Mouse (Mus musculus) ES-Bruce4 (cell line): ENCODE results near the gene Marveld2. TPM values are rescaled to one million over a fixed set of nuclear protein-coding genes. Genes with fewer than 3 reads are reported as not detected.

ENCODE experiments used
- H3K27ac ChIP-seq: 2 replicates; pipeline ENCODE4 v1.5.1; 2012; ENCODE audit warnings: low read length, inconsistent platforms; ENCODE audit not compliant: insufficient read depth
- H3K27me3 ChIP-seq: 2 replicates; pipeline ENCODE4 v1.6.1; 2012; ENCODE audit warnings: mild to moderate bottlenecking, low read length, inconsistent platforms; ENCODE audit not compliant: control insufficient read depth, poor library complexity, insufficient read depth, severe bottlenecking
- H3K36me3 ChIP-seq: 2 replicates; pipeline ENCODE4 v1.6.1; 2012; ENCODE audit warnings: inconsistent platforms, mild to moderate bottlenecking, low read length, moderate library complexity; ENCODE audit not compliant: control insufficient read depth, poor library complexity, insufficient read depth, severe bottlenecking
- H3K4me1 ChIP-seq: one replicate; pipeline ENCODE4 v1.8.1; 2011; ENCODE audit warnings: low read length; ENCODE audit not compliant: control insufficient read depth, insufficient read depth
- H3K4me3 ChIP-seq: 2 replicates; pipeline ENCODE4 v1.5.1; 2011; ENCODE audit warnings: low read depth, mild to moderate bottlenecking, low read length
- H3K9ac ChIP-seq: 2 replicates; pipeline ENCODE4 v1.6.1; 2012; ENCODE audit warnings: low read depth, mild to moderate bottlenecking, inconsistent platforms; ENCODE audit not compliant: poor library complexity, severe bottlenecking
- H3K9me3 ChIP-seq: replicated peaks from 2 replicates; pipeline ENCODE4 v1.6.1; 2012; ENCODE audit warnings: mild to moderate bottlenecking, low read length, inconsistent platforms; ENCODE audit not compliant: control insufficient read depth, poor library complexity, insufficient read depth, severe bottlenecking
- CTCF ChIP-seq: IDR thresholded peaks from one replicate; pipeline ENCODE4 v1.8.1; 2011; ENCODE audit warnings: low read depth, low read length
- EP300 ChIP-seq: IDR thresholded peaks from 2 replicates; pipeline ENCODE4 v1.6.1; 2011; ENCODE audit warnings: low read depth, low read length; ENCODE audit not compliant: insufficient read depth
- POLR2A ChIP-seq: IDR thresholded peaks from one replicate; pipeline ENCODE4 v1.8.1; 2011; ENCODE audit warnings: low read length; ENCODE audit not compliant: insufficient read depth
- polyA plus RNA-seq: library from polyadenylated mRNA; stranded (reverse); fragments of >200 nt; gene quantifications from 2 replicates; pipeline ENCODE4 v1.2.4, GENCODE M21; 2011; ENCODE audit warnings: low read depth; ENCODE audit not compliant: missing spikeins, insufficient read depth, insufficient read length

The Marveld2 gene
- polyA plus RNA-seq, 1 experiment = 14.2 TPM

- Histone ChIP-seq H3K4me3 (peak overlapping the region; percentile 4; the same call in 1 of the 2 replicates), H3K27me3 (no peaks in the 10 kb centered on the region), H3K36me3 (no peaks in the 10 kb centered on the region), H3K9ac (peak overlapping the region; percentile 37), H3K4me1 (no peaks in the 10 kb centered on the region), H3K9me3 (no peaks in the 10 kb centered on the region), H3K27ac (peak overlapping the region; percentile 41)
- TF ChIP-seq POLR2A = no peak
- no peak for TF ChIP-seq EP300
- TF ChIP-seq CTCF = no peak
These were observed 22.6 kb downstream of the Marveld2 start for GRCm38 (mm10) chr13:100594041-100594792.

- Histone ChIP-seq H3K27me3 (no peaks in the 10 kb centered on the region), H3K9me3 (no peaks in the 10 kb centered on the region), H3K36me3 (no peaks in the 10 kb centered on the region), H3K4me1 (no peaks in the 10 kb centered on the region), H3K4me3 (peak overlapping the region; percentile 5; the same call in 1 of the 2 replicates), H3K27ac (no peak overlapping the region), H3K9ac (peak overlapping the region; percentile 3; the same call in 1 of the 2 replicates)
- TF ChIP-seq POLR2A = no peak
- no peak for TF ChIP-seq EP300
- no peak for TF ChIP-seq CTCF
These were observed 28.1 kb downstream of the Marveld2 start for GRCm38 (mm10) chr13:100588646-100589045.

- no peaks in the 10 kb centered on the region for H3K36me3 ChIP-seq
- H3K4me3 ChIP-seq = no peak overlapping the region
- TF ChIP-seq POLR2A (no peak), CTCF (no peak), EP300 (no peak)
- H3K27me3 ChIP-seq = no peaks in the 10 kb centered on the region
- H3K9ac ChIP-seq = no peak overlapping the region
- no peaks in the 10 kb centered on the region for H3K9me3 ChIP-seq
- H3K4me1 ChIP-seq = no peaks in the 10 kb centered on the region
- H3K27ac ChIP-seq = no peak overlapping the region
These were observed 34.6 kb downstream of the Marveld2 start for GRCm38 (mm10) chr13:100582144-100582543.

GRCm38 (mm10) chr13:100581701-100582100 lies 35.1 kb downstream of the Marveld2 start:
- TF ChIP-seq CTCF (no peak), EP300 (no peak), POLR2A (no peak)
- Histone ChIP-seq H3K9me3 (no peaks in the 10 kb centered on the region), H3K27me3 (no peaks in the 10 kb centered on the region), H3K4me3 (no peak overlapping the region), H3K36me3 (no peaks in the 10 kb centered on the region), H3K9ac (no peak overlapping the region), H3K4me1 (no peaks in the 10 kb centered on the region), H3K27ac (no peak overlapping the region)

GRCm38 (mm10) chr13:100579951-100580350 lies 36.8 kb downstream of the Marveld2 start:
- Histone ChIP-seq H3K9ac (no peak overlapping the region), H3K36me3 (no peaks in the 10 kb centered on the region), H3K27me3 (no peaks in the 10 kb centered on the region), H3K9me3 (no peaks in the 10 kb centered on the region), H3K27ac (no peak overlapping the region), H3K4me1 (no peaks in the 10 kb centered on the region), H3K4me3 (no peak overlapping the region)
- peak; percentile 13 for TF ChIP-seq CTCF
- TF ChIP-seq POLR2A = no peak

GRCm38 (mm10) chr13:100579220-100579619 lies 37.6 kb downstream of the Marveld2 start:
- Histone ChIP-seq H3K9ac (no peak overlapping the region), H3K27ac (no peak overlapping the region), H3K4me1 (no peaks in the 10 kb centered on the region), H3K27me3 (no peaks in the 10 kb centered on the region), H3K4me3 (no peak overlapping the region), H3K36me3 (no peaks in the 10 kb centered on the region), H3K9me3 (no peaks in the 10 kb centered on the region)
- no peak for TF ChIP-seq EP300
- no peak for TF ChIP-seq POLR2A
- TF ChIP-seq CTCF = no peak
